Mouse (Mus musculus): ENCODE measurements at regions not wholly inside any gene's neighbourhood (a gene's known extent, or its start where the extent isn't known, plus 50 kb on each side); places are given as distances from the start of the nearest gene placed in this dataset.

GRCm38 (mm10) chr15:13765411-13765810 lies 591.9 kb upstream of the Cdh6 start:
- peak in 1 of 2 experiments; percentile 1 for DNase-seq (ENCODE audit: extremely low spot score in 1 of 2, low spot score in 2 of 2)
- intact Hi-C loops (cut with DNase I), result no loop called here

GRCm38 (mm10) chr15:13764587-13764986 lies 591.1 kb upstream of the Cdh6 start:
- DNase-seq (ENCODE audit: extremely low spot score in 1 of 2, low spot score in 2 of 2), result no peak
- intact Hi-C loops (cut with DNase I), result no loop called here

- DNase-seq (ENCODE audit: extremely low spot score in 1 of 2, low spot score in 2 of 2), result no peak
- intact Hi-C loops (cut with DNase I), result no loop called here
These were observed 573.1 kb upstream of the Cdh6 start for GRCm38 (mm10) chr15:13746559-13746958.

GRCm38 (mm10) chr15:13706276-13706675 lies 532.8 kb upstream of the Cdh6 start:
- intact Hi-C loops (cut with DNase I), result no loop called here
- DNase-seq (ENCODE audit: extremely low spot score in 1 of 2, low spot score in 2 of 2), result no peak

GRCm38 (mm10) chr15:13705187-13705586 lies 531.7 kb upstream of the Cdh6 start:
- intact Hi-C loops (cut with DNase I), result no loop called here
- DNase-seq (ENCODE audit: extremely low spot score in 1 of 2, low spot score in 2 of 2), result no peak

- intact Hi-C loops (cut with DNase I), result no loop called here
- peak in 1 of 2 experiments; percentile 40 for DNase-seq (ENCODE audit: extremely low spot score in 1 of 2, low spot score in 2 of 2)
These were observed 494.7 kb upstream of the Cdh6 start for GRCm38 (mm10) chr15:13668193-13668592.

- intact Hi-C loops (cut with DNase I), result no loop called here
- peak in 1 of 2 experiments; percentile 9 for DNase-seq (ENCODE audit: extremely low spot score in 1 of 2, low spot score in 2 of 2)
These were observed 493.8 kb upstream of the Cdh6 start for GRCm38 (mm10) chr15:13667278-13667677.

- no peak for DNase-seq (ENCODE audit: extremely low spot score in 1 of 2, low spot score in 2 of 2)
- intact Hi-C loops (cut with DNase I), result no loop called here
These were observed 488.8 kb upstream of the Cdh6 start for GRCm38 (mm10) chr15:13662275-13662674.

GRCm38 (mm10) chr15:13655038-13655437 lies 481.6 kb upstream of the Cdh6 start:
- intact Hi-C loops (cut with DNase I), result no loop called here
- DNase-seq (ENCODE audit: extremely low spot score in 1 of 2, low spot score in 2 of 2), result peak in 1 of 2 experiments; percentile 31

GRCm38 (mm10) chr15:13635346-13635940 lies 462.0 kb upstream of the Cdh6 start:
- peak in 1 of 2 experiments; percentile 9 for DNase-seq (ENCODE audit: extremely low spot score in 1 of 2, low spot score in 2 of 2)
- intact Hi-C loops (cut with DNase I), result no loop called here

GRCm38 (mm10) chr15:13602133-13602532 lies 428.7 kb upstream of the Cdh6 start:
- intact Hi-C loops (cut with DNase I), result no loop called here
- no peak for DNase-seq (ENCODE audit: extremely low spot score in 1 of 2, low spot score in 2 of 2)

GRCm38 (mm10) chr15:13597856-13598255 lies 424.4 kb upstream of the Cdh6 start:
- intact Hi-C loops (cut with DNase I), result no loop called here
- DNase-seq (ENCODE audit: extremely low spot score in 1 of 2, low spot score in 2 of 2), result no peak

- intact Hi-C loops (cut with DNase I), result no loop called here
- DNase-seq (ENCODE audit: extremely low spot score in 1 of 2, low spot score in 2 of 2), result peak in 1 of 2 experiments; percentile 7
These were observed 420.3 kb upstream of the Cdh6 start for GRCm38 (mm10) chr15:13593823-13594222.

- no peak for DNase-seq (ENCODE audit: extremely low spot score in 1 of 2, low spot score in 2 of 2)
- intact Hi-C loops (cut with DNase I), result no loop called here
These were observed 417.4 kb upstream of the Cdh6 start for GRCm38 (mm10) chr15:13590864-13591263.

GRCm38 (mm10) chr15:13583300-13583699 lies 409.8 kb upstream of the Cdh6 start:
- intact Hi-C loops (cut with DNase I), result no loop called here
- no peak for DNase-seq (ENCODE audit: extremely low spot score in 1 of 2, low spot score in 2 of 2)

GRCm38 (mm10) chr15:13582134-13582533 lies 408.7 kb upstream of the Cdh6 start:
- no peak for DNase-seq (ENCODE audit: extremely low spot score in 1 of 2, low spot score in 2 of 2)
- intact Hi-C loops (cut with DNase I), result no loop called here

GRCm38 (mm10) chr15:13573621-13574020 lies 400.1 kb upstream of the Cdh6 start:
- DNase-seq (ENCODE audit: extremely low spot score in 1 of 2, low spot score in 2 of 2), result no peak

GRCm38 (mm10) chr15:13560920-13561319 lies 387.4 kb upstream of the Cdh6 start:
- intact Hi-C loops (cut with DNase I), result no loop called here
- DNase-seq (ENCODE audit: extremely low spot score in 1 of 2, low spot score in 2 of 2), result no peak

More at GRCm38 (mm10) chr15:13573621-13574020, 400.1 kb upstream of the Cdh6 start:
- intact Hi-C loops (cut with DNase I), result no loop called here

- intact Hi-C loops (cut with DNase I), result no loop called here
- no peak for DNase-seq (ENCODE audit: extremely low spot score in 1 of 2, low spot score in 2 of 2)
These were observed 375.8 kb upstream of the Cdh6 start for GRCm38 (mm10) chr15:13549207-13549837.

- no peak for DNase-seq (ENCODE audit: extremely low spot score in 1 of 2, low spot score in 2 of 2)
- intact Hi-C loops (cut with DNase I), result no loop called here
These were observed 366.6 kb upstream of the Cdh6 start for GRCm38 (mm10) chr15:13540026-13540425.

- intact Hi-C loops (cut with DNase I), result no loop called here
- no peak for DNase-seq (ENCODE audit: extremely low spot score in 1 of 2, low spot score in 2 of 2)
These were observed 360.5 kb upstream of the Cdh6 start for GRCm38 (mm10) chr15:13534017-13534416.

Data from left cerebral cortex, postnatal 10 days (tissue).